Mouse (Mus musculus) NIH3T3 (cell line): ENCODE data around the gene Dnhd1.
"Not testable (repeated sequence)": the region's sequence is repeated elsewhere in the genome, so short reads cannot be mapped to it uniquely, and the experiment has no call there.

Source experiments
- DNase-seq: peaks from one replicate; pipeline ENCODE4 v3.0.0-alpha.2; 2012; ENCODE audit warnings: low read depth

The Dnhd1 gene

DNA sequence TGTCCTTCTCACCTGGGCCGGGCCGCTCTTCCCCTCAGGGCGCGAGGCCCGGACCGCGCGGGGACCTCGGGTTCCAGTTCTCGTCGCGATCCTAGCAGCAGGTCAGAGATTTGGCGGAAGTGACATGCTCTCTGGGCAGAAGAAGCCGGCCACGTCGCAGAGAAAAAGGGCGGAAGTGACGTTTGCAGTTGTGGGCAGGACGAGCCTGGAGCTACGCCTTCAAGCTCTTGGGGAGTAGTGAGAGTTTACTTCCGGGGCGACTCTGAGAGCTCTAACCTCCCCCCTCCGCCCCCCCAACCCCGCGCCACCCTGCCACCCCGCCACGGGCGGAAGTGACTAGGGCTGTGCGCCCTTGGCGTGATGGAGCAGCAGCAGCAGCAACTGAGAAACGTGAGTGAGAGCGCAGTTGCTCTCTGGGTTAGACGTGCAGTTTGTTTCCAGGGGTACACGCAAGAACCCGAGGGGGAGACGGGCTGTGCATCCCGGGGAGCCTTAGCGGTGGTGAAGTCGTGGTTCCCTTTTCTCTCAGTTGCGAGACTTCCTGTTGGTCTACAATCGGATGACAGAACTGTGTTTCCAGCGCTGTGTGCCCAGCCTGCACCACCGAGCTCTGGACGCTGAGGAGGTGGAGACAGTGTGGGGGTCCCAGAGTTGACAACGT, 10.3 kb upstream of the Dnhd1 start, which contains the start of the genes Arfip2 and Gm45799:
Gene Arfip2, minus strand, starts transcription at position 184 of the 661 bp plus-strand sequence.
Gene Gm45799, plus strand, starts transcription at position 320 of the 661 bp plus-strand sequence.
- peak; percentile 96 for DNase-seq

DNA sequence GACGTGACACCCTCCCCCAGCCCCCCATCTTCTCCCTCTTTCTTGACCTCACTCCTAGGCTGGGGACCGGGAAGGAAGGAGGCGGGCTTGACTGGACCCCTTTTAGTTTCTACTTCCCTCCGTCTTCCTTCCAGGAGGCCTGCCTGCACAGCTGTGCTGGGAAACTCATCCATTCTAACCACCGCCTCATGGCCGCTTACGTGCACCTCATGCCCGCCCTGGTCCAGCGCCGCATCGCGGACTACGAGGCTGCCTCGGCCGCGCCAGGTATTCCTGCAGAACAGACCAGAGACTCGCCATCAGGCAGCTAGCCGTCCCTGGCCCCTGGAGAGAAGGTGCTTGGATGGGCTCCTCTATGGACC, 9.8 kb upstream of the Dnhd1 start:
- peak; percentile 44 for DNase-seq

DNA sequence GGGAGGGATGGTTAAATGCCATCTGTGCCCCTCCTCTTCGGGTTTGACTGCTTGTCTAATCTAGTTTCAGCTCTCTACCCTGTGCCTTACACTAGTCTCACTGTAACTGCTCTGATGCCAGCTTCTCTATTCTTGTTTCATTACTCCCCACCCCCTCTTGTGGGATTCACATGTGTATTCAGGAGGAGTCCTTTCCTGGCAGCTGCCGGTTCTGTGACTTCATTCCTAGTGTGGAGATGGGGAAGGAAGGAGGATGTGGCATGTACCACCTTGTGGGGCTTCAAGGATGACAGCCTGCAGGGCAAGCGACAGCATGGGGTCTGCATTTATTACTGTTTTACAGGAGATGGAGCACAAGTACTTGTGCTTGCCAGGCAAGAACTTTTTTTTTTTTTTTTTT, 8.7 kb upstream of the Dnhd1 start:
- DNase-seq = peak; percentile 15

DNA sequence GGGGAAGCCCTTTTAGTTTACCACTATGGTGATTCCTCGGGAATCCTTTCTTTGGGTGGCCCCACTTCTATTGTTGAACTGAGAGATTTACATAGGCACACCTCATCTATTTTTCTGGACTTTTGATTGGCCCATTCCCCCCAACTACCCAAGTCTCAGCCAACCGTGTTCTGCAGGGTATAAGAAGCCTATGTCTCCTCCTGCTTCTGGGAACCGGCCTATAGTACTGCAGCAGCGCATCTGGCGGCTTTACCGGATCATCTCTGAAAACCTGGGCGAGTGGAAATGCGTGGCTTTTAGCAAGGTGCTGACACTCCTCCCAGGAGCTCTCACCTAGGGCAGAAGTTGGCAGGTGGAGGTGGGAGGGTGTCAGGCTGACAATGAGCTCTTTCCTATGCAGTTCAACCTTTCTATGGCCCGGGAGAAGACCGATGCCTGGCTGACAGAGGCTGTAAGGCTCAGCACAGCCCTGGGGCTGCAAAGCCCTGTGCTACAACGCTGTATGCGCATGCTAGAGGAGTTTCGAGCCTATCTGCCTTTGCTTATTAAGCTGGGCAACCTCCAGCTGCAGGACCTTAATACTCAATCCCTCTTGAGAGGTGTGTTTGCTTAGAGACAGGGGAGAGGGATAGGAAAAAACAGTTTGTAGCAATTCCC, 35.0 kb downstream of the Dnhd1 start:
- no peak for DNase-seq

DNA sequence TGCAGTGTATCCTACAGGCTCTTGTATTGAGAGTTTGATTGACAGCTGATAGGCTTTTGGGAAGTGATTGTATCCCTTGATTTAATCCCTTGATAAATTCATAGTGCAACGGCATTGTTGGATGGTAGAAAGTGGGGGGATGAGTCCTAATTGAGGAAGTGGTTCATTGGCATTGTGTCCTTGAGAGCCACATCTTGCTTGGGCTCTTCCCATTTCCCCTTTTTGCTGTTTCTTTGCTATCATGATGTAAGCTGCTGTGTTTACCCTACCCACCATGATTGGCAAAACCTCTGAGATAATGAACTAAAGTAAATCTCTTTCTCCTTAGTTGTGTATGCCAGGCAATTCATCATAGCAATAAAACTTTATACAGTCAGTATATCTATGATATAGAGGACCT, 40.2 kb downstream of the Dnhd1 start:
- no peak for DNase-seq

DNA sequence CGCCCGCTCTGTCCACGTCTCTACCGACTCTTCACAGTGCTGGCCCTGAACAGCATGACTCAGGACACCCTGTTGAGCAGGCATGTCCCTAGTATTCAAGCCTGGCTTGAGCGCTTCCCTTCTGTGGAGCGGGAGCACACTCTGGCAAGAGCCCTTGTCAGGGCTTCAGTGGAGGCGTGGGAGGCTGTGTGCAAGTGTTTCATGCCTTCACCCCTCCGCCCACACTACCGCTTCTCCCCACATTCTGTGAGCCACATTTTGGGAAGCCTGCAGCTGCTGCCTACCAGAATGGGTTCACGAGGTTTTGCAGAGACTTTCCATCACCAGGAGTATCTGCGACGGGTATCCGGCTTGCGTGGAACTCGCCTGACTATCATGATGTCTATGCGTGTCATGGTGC, 52.6 kb downstream of the Dnhd1 start:
- no peak for DNase-seq

DNA sequence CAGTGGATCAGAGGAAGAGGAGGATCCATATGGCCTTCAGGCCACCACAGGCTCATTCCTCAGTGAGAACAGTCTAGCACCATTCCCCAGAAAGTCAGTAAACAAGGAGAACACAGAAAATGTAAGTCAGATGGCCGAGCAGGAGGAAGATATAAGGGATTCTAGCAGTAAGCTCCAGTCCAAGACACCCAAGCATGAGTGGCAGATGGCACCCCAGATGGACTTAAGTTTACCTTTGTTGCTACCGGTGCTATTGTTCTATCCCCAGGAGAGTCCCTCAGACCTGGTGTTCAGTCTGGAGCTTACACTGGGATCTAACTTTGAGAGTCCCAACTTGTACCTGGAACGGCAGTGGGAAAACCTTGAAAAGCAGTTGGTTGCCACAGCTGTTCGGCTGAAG, 53.2 kb downstream of the Dnhd1 start:
- no peak for DNase-seq

DNA sequence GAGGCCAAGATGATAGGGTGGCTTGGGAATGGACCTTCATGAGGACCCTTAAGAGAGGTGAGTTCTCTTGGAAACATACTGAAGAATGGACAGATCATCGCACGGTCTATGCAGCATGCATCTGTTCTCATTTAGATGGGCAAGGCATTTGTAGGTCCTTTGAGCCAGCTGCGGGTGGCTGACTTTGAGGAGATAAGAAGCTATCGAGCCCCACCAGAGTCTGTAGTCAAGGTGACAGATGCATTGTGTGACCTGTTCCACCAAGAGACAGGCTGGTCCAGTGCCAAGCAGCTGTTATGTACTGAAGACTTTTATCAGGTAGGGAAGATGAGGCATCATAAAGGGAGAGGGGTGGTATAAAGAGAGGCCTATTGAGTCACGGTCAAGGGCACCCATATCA, 58.1 kb downstream of the Dnhd1 start:
- no peak for DNase-seq

DNA sequence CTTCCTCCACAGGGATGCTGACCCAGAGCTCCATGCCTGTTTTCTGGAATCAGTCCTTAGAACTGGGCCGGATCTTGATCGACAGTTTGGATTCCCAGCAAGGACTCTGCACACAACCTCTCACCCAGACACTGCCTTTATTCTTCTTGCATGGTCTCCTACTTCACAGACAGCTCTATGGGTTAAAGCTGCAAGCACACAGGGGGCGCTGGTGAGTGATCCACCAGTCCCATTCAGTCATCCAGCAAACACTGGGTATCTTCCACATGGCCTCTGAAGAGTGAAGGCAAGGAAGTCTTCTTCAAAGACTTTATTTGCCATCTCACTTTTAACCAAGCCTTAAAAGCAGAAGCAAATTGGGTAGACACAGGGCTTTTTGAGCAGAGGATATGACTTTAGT, 64.7 kb downstream of the Dnhd1 start:
- no peak for DNase-seq

DNA sequence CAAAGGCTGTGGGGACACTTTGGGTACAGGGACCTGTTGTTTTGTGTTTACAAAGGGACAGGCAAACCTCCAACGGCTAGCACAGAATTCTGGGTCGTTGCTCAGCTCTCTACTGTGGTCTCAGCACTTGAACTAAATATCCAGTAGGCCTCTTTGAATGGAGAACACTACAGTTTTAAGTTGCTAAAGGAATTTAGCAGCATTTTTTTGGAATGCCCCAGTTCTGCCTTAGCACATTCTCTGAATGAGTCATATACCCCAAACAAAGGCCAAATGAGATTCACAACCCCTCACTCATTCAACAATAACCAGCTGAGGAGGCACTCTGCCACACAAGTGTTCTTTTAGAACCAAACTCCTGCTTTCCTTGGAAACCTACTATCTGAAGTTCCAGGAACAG, 71.3 kb downstream of the Dnhd1 start:
- DNase-seq = peak; percentile 29

DNA sequence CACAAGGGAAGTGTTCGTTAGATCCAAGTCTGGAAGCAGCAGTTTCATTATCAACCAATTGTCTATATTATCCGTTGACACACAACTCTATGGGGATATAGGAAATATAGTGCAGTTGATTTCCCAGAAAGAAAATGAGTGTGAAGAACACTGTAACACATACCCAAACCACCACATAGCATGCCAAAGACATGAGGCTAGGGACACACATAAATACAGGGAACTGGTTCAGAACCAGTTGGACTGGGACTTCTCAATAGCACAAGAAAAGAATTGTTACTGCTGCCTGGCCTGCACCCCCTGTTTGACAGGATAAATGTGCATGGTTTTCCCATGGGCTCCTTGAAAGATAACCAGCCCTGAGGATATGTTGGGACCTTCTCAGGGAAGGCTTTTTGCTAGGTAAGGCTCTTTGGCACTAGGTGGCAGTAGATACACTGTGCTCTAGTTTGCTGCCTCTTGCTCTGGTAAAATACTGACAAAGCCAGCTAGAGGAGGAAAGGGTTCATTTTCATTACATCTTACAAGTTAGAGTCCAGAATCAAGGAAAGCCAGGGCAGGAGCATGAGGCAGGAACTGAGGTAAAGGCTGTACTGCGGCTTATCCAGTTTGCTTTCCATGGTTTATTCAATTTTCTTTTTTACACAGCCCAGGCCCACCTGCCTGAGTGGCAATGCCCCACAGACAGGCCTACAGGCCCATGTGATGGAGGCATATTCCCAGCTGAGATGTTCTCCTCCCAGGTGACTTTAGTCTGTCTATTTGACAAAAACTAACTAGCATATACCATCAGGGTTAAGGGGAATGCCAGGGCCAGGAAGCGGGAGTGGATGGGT, 75.7 kb downstream of the Dnhd1 start:
- DNase-seq = peak; percentile 81

DNA sequence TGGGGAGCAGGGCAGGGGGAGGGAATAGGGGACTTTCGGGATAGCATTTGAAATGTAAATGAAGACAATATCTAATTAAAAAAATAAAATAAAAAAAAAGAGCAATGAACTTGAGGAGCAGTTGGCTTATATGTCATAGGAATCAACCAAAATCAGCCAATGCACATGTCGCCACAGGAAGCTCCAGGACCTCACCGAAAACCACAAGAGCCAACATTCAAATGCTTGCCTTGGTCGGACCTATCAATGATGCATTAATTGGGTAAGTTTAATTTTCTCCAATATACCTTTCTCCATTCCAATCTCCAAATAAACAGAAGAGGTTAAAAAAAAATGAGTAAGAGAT, 76.3 kb downstream of the Dnhd1 start:
- no peak for DNase-seq

DNA sequence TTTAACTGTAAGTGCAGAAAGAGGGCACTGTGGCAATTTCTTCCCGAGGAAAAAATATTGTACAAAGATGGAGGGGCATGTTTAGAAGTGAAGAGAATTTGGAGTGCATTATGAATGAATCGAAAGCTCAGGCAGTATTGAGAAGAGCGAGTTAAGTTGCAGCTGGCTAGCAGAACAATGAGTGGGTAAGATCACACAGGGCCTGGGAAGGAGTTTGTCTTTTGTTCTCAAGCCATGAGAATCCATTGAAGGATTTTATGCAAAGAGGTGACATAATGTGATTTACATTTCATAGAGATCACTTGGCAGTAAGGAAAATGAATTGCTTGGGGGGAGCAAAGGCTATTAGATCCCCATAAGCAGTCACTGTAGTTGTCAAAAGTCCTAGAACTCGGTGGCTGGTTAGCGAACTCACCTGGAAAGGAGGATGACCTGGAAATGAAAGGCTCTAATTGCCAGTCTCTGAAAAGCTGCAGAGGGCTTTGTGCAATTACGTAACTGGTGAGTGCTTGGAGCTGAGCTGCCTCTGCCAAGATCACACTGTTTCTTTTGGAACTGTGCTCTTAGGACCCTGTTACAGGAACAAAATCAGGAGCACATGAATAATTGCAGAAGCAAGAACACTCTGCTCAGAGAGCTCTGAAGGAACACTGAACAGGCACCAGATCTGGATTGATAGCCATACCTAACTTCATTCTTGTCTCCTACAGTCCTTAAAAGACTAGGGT, 78.2 kb downstream of the Dnhd1 start:
- DNase-seq = peak; percentile 45

DNA sequence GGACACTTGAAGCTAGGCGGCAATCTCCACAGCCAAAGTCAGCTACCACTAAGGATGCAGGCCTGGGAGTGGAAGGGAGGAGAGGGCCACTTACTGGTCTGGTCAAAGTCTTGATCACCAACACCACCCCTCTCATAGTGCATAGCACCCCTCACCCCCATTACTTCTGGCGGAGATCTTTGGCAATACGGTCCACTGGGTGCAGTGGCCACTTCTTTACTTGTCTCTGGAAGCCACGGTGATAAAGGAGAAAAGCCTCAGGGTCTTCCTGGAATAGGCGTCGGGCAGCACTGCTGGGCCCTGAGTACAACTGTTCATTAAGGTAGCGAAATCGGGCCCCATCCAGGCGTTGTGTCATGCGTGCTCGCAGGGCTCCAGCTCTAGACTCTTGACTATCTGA, 83.2 kb downstream of the Dnhd1 start:
- no peak for DNase-seq

DNA sequence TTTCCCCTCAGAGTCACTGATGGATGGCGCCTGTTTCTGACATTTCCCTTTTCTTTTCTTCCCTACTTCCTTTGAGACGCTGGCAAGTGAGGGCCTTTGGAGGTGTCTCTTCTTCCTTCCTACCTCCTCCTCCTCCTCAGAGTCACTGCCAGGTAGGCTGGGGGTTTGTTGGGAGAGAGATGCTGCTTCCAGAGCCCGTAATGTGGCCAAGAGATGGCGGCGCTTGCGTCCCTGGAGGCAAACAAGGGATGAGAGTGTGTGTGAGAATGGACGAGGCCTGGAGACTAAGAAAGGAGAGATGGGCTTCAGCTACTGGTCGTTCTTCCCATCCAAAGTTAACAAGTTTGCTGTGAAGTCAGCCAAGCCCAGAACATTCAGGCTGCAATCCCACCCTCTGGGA, 84.2 kb downstream of the Dnhd1 start:
- no peak for DNase-seq

DNA sequence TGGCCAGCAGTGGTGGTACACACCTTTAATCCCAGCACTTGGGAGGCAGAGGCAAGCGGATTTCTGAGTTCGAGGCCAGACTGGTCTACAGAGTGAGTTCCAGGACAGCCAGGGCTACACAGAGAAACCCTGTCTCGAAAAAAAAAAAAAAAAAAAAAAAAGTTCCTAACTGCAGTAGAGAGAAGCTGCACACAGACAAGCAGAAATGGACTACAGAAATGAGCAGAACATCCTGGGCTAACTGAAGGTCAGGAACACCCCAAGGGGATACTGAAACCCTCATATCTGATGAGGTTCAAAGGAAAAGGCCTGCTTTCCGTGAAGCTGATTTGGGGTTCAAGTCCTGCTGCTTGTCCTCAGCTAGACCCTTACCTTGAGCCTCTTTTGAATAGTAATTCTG, 84.8 kb downstream of the Dnhd1 start:
- not testable (repeated sequence) for DNase-seq

DNA sequence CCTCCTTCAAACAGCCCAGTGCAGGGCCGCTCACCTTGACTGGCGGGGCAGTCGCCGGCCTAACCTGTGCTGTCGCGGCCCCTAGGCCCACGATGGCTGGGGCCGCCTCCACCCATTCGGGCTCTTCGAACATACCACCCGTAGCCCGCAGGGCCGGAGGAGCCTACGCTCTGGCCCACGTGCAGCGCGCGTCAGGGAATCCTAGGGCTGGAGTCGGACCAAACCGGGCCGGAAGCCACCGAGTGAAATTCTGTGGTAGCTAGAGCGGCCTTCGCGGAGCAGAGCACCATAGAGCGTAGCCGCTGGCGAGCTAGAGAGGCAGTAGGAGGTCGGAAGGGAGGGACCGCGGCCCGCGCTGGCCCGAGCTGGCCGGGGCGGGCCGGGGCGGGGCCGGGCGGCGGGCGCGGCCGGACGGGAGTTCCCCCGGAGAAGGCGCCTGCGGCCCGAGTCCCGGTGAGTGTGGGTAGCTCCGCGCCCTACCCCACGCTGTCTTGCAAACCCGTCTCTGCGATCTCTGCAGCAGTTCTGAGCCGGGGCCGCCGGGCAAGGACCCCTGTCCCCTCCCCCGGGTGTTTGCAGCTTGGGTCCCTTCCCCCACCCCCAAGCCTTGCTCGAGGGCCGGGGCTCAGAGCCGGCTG, 85.8 kb downstream of the Dnhd1 start, which contains the start of gene Ilk:
Gene Ilk, plus strand, starts transcription at position 329 of the 638 bp plus-strand sequence.
- DNase-seq = peak; percentile 94

DNA sequence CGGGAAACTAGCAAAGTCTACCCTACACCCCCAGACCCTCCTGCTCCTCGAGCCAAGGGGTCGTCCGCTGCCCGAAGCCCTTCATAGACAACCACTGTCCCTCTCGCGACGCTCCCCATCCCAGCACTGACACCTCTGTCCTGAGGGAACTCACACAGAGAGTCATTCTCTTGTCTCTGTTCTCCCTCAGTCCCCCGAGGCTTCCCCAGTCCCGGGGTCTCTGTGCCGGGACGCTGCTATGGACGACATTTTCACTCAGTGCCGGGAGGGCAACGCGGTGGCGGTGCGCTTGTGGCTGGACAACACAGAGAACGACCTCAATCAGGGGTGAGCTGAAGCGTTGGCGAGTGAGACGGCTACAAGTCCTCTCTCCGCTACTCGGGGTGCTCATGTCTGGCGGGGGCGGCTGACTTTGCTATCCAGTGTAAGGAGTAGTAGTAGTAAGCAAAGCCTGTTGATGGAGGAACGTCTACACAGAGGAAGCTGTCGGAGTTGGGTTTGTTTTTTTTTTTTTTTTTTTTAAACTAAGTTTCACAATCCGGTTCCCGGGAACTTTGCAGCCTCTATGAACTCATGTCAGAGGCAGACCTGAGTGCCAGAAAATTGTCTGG, 86.4 kb downstream of the Dnhd1 start, which contains the start of gene Rrp8:
Gene Rrp8, minus strand, starts transcription at position 475 of the 611 bp plus-strand sequence.
- peak; percentile 67 for DNase-seq

DNA sequence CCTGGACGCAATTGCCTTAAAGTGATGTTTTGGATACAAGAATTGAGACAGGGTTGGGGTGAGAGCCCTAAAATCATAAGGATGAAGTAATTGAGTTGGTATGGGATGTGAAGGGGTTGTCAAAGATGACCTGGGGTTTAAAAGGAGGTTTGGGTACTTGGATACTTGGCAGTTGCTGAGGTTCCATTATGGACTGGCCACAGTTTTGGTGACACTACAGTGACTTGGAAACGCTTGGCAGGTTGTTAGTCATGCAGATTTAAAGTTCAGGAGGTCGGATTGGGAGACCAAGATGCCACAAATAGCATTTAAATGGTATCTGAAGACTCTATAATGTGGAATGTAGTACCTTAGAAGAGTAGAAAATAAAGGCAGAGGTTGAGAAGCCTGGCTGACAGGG, 87.0 kb downstream of the Dnhd1 start:
- no peak for DNase-seq

DNA sequence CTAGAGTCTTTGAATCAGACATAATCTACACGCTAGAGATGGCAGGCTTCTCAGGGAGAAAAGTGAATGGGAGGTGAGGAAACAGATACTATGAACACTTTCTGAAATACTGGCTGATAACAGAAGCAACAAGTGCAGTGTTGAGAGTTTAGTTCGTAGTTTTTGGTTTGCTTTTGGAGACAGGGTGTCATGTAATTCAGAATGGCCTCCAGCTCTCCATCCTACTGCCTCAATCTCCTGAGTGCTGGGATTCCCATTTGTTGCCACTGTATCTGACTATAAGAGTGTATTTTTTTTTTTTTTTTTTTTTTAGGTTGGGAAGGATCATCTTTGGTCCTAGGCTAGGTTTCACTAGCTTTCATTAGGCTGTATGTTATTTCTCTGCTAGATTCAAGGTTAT, 87.7 kb downstream of the Dnhd1 start:
- no peak for DNase-seq

DNA sequence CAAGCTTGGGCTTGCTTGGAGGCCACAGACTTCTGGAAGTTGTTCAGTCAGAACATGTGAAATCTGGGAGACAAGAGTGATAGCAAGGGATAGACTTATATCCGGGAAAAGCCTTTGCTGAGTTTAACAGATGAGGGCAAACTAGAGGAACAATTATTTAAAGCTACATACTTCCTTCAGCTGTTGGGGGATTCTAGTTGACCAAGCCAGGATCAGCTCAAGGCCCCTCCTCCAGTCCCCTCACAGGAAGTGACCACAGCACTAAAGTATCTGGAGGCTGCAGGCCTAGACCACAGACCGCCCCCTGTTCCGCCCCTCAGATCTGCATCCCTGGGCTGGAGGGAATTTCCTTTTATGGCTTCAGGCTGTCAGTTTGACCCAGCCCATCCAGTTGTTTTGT, 88.3 kb downstream of the Dnhd1 start:
- DNase-seq = peak; percentile 90
